Mouse (Mus musculus): ENCODE measurements around the gene Rgcc. TPM values are rescaled to one million over a fixed set of nuclear protein-coding genes. Genes with fewer than 3 reads are reported as not detected.
A peak's percentile ranks its signal among the peaks of the same experiment; 100 is the strongest.

Rgcc gene
- polyA plus RNA-seq, 2 experiments from 2014 or later: 27.5 to 38.3 TPM

GRCm38 (mm10) chr14:79299796-79300195, 1.6 kb downstream of the Rgcc start:
- ATAC-seq: no peak

- no peak for ATAC-seq
These were observed 2.2 kb downstream of the Rgcc start for GRCm38 (mm10) chr14:79299230-79299629.

GRCm38 (mm10) chr14:79298314-79298992, 3.0 kb downstream of the Rgcc start:
- no peak for ATAC-seq

GRCm38 (mm10) chr14:79296836-79297235, 4.6 kb downstream of the Rgcc start:
- no peak for ATAC-seq

GRCm38 (mm10) chr14:79296201-79296600, 5.2 kb downstream of the Rgcc start:
- ATAC-seq: no peak

- ATAC-seq: no peak
These were observed 5.9 kb downstream of the Rgcc start for GRCm38 (mm10) chr14:79295579-79295978.

- no peak for ATAC-seq
These were observed 6.5 kb downstream of the Rgcc start for GRCm38 (mm10) chr14:79294950-79295349.

- no peak for ATAC-seq
These were observed 7.2 kb downstream of the Rgcc start for GRCm38 (mm10) chr14:79294051-79294814.

GRCm38 (mm10) chr14:79293119-79293780, 8.2 kb downstream of the Rgcc start:
- ATAC-seq: peak; percentile 97

GRCm38 (mm10) chr14:79291629-79292028, 9.8 kb downstream of the Rgcc start:
- ATAC-seq: no peak

GRCm38 (mm10) chr14:79290683-79291425, 10.6 kb downstream of the Rgcc start:
- ATAC-seq: no peak

GRCm38 (mm10) chr14:79289909-79290308, 11.5 kb downstream of the Rgcc start:
- ATAC-seq: no peak

GRCm38 (mm10) chr14:79288280-79288679, 13.2 kb downstream of the Rgcc start:
- ATAC-seq: no peak

- no peak for ATAC-seq
These were observed 14.1 kb downstream of the Rgcc start for GRCm38 (mm10) chr14:79287251-79287863.

- no peak for ATAC-seq
These were observed 15.9 kb downstream of the Rgcc start for GRCm38 (mm10) chr14:79285549-79285948.

GRCm38 (mm10) chr14:79284616-79285015, 16.8 kb downstream of the Rgcc start:
- ATAC-seq: no peak

- no peak for ATAC-seq
These were observed 17.5 kb downstream of the Rgcc start for GRCm38 (mm10) chr14:79283952-79284351.

GRCm38 (mm10) chr14:79281894-79282553, 19.4 kb downstream of the Rgcc start:
- ATAC-seq: no peak

GRCm38 (mm10) chr14:79280456-79280855, 21.0 kb downstream of the Rgcc start:
- peak; percentile 32 for ATAC-seq

- no peak for ATAC-seq
These were observed 22.0 kb downstream of the Rgcc start for GRCm38 (mm10) chr14:79279494-79279893.

GRCm38 (mm10) chr14:79278927-79279326, 22.5 kb downstream of the Rgcc start:
- ATAC-seq: no peak

- ATAC-seq: no peak
These were observed 23.5 kb downstream of the Rgcc start for GRCm38 (mm10) chr14:79277922-79278321.
